Mouse (Mus musculus): Measurements from ENCODE around the gene Lamc1. TPM values are rescaled to one million over a fixed set of nuclear protein-coding genes. Genes with fewer than 3 reads are reported as not detected.

The Lamc1 gene
- polyA plus RNA-seq, 1 experiment from 2014 or later: 11.0 TPM

GRCm38 (mm10) chr1:153188081-153188480 is 144.5 kb downstream of the Lamc1 start:
- Histone ChIP-seq H3K4me1 (ENCODE audit: control insufficient read depth, insufficient read depth, low read length) (peaks cover 16% of the 10 kb centered on the region), H3K27ac (ENCODE audit: low read length) (no peak overlapping the region), H3K4me3 (ENCODE audit: low read depth, low read length) (no peak overlapping the region), H3K4me2 (ENCODE audit: low read length) (no peak overlapping the region), H3K27me3 (ENCODE audit: control insufficient read depth, insufficient read depth, low read depth, low read length) (peaks cover 8% of the 10 kb centered on the region), H3K9ac (ENCODE audit: low read depth, low read length) (no peak overlapping the region), H3K36me3 (ENCODE audit: control insufficient read depth, insufficient read depth, low read length) (no peaks in the 10 kb centered on the region), H3K9me3 (replicated peaks; ENCODE audit: control insufficient read depth, low read length, poor library complexity, severe bottlenecking) (no peaks in the 10 kb centered on the region)
- no peak for ATAC-seq
- 82% methylated on average over 3 of the region's 3 CpGs for WGBS

DNA sequence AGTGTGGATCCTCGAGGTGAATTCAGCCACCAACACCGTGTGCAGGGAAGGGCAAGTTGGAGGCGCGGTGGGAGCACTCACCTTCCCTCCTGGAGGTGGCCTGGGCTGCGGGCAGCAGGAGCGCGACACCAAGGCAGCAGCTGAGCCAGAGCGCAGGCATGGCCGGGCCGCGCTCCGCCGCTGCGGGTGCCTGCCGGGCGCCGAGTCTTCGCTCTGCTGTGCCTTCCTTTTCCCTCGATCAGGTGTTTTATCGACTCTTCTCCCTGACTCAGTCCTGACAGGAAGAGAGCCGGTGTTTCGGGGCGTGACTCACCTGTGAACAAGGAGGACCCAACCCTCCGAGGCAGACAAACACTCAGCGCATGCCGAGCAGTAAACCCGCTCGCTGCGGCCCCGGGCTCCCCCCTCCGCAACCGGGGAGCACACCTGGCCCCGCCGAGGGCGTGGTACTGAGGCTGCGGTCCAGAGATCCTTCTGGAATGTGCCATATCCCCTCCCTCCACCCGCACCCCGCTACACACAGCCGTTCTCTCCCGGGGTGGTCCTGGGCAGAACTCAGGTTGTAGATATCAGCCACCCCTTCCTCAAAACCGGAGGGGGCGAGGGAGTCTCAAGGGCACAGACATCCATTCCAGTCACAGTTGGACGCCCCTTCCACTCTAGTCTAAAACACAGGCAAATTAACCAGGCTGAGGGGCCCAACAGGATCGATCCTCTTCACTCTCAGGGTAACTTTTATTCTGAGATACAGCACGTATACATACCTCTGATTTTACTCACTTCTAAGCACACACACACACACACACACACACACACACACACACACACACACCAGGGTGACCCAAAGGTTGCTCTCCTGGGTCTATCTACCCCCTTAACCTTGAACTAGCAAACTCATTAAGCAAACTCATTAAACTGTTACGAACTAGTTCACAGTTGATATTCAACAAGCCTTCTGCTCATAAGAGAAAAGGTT is 146.5 kb downstream of the Lamc1 start, which contains the start of gene Lamc2:
TSS of gene Lamc2 (minus strand) at position 620 of the 976 bp plus-strand sequence.
- Histone ChIP-seq H3K9ac (ENCODE audit: low read depth, low read length) (peak within 1 kb of the TSS; percentile 77), H3K27ac (ENCODE audit: low read length) (no peak within 1 kb of the TSS), H3K36me3 (ENCODE audit: control insufficient read depth, insufficient read depth, low read length) (no peaks in the 10 kb centered on the region), H3K4me1 (ENCODE audit: control insufficient read depth, insufficient read depth, low read length) (peaks cover 6% of the 10 kb centered on the region; the same call in 1 of the 2 replicates), H3K4me2 (ENCODE audit: low read length) (peak within 1 kb of the TSS; percentile 87), H3K4me3 (ENCODE audit: low read depth, low read length) (peak within 1 kb of the TSS; percentile 50), H3K27me3 (ENCODE audit: control insufficient read depth, insufficient read depth, low read depth, low read length) (peaks cover 8% of the 10 kb centered on the region), H3K9me3 (replicated peaks; ENCODE audit: control insufficient read depth, low read length, poor library complexity, severe bottlenecking) (no peaks in the 10 kb centered on the region)
- WGBS: 3% methylated on average over 45 of the region's 46 CpGs
- ATAC-seq: peak; percentile 79

- Histone ChIP-seq H3K9me3 (replicated peaks; ENCODE audit: control insufficient read depth, low read length, poor library complexity, severe bottlenecking) (no peaks in the 10 kb centered on the region), H3K4me2 (ENCODE audit: low read length) (no peak overlapping the region), H3K36me3 (ENCODE audit: control insufficient read depth, insufficient read depth, low read length) (no peaks in the 10 kb centered on the region), H3K4me3 (ENCODE audit: low read depth, low read length) (no peak overlapping the region), H3K4me1 (ENCODE audit: control insufficient read depth, insufficient read depth, low read length) (0 out of 2 replicates have a peak, but pooled peaks cover 2% of the 10 kb centered on the region), H3K27ac (ENCODE audit: low read length) (no peak overlapping the region), H3K9ac (ENCODE audit: low read depth, low read length) (no peak overlapping the region), H3K27me3 (ENCODE audit: control insufficient read depth, insufficient read depth, low read depth, low read length) (peaks cover 5% of the 10 kb centered on the region)
- 62% methylated on average over 9 of the region's 9 CpGs for WGBS
- no peak for ATAC-seq
Measured at GRCm38 (mm10) chr1:153180586-153181289, 151.8 kb downstream of the Lamc1 start.

DNA sequence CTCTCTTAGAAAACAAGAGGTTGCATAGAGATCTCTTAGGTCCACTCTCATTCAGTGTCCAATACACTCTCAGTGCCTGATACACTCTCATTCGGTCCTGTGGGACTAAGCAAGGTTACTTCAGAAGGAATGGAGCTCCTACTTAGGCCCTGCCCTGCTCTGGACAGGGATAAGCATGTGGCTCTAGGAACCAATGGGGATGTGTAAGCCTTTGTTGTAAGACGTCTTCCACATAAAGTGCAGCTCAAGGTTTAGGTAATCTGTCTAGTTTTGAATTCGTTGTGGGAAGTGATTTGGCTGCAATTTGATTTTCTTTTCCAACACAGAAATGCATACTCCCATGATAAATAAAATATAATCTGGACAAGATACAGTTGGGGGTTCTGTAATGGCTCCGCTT is 152.4 kb downstream of the Lamc1 start:
- 82% methylated on average over 4 of the region's 4 CpGs for WGBS
- no peaks in the 10 kb centered on the region for H3K4me1 ChIP-seq (ENCODE audit: control insufficient read depth, insufficient read depth, low read length)
- no peak overlapping the region for H3K4me2 ChIP-seq (ENCODE audit: low read length)
- no peaks in the 10 kb centered on the region for H3K9me3 ChIP-seq (replicated peaks; ENCODE audit: control insufficient read depth, low read length, poor library complexity, severe bottlenecking)
- no peak overlapping the region for H3K27ac ChIP-seq (ENCODE audit: low read length)
- no peak overlapping the region for H3K9ac ChIP-seq (ENCODE audit: low read depth, low read length)
- H3K36me3 ChIP-seq (ENCODE audit: control insufficient read depth, insufficient read depth, low read length): no peaks in the 10 kb centered on the region
- H3K4me3 ChIP-seq (ENCODE audit: low read depth, low read length): no peak overlapping the region
- no peak for ATAC-seq
- H3K27me3 ChIP-seq (ENCODE audit: control insufficient read depth, insufficient read depth, low read depth, low read length): peaks cover 5% of the 10 kb centered on the region

DNA sequence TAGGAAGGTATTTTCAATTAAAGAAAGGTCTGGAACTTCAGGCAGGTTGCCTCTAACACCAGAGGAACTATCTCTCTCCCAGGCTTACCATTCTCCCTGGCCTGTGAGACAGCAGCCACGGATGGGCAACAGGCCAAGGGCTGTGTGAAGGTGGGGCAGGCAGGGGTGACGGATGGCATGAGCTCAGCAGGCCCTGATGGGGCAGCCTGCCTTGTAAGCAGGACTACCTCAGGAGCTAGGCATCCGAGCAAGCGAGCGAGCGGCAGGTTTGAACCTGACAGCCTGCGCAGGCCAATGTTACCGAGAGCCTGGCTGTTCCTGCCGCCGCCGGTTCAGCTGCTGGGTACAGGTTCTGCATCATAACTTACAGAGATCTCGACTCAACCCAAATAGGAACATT is 157.8 kb downstream of the Lamc1 start:
- Histone ChIP-seq H3K4me1 (ENCODE audit: control insufficient read depth, insufficient read depth, low read length) (no peaks in the 10 kb centered on the region), H3K27ac (ENCODE audit: low read length) (no peak overlapping the region), H3K27me3 (ENCODE audit: control insufficient read depth, insufficient read depth, low read depth, low read length) (no peaks in the 10 kb centered on the region), H3K4me2 (ENCODE audit: low read length) (no peak overlapping the region), H3K9ac (ENCODE audit: low read depth, low read length) (no peak overlapping the region), H3K4me3 (ENCODE audit: low read depth, low read length) (no peak overlapping the region), H3K9me3 (replicated peaks; ENCODE audit: control insufficient read depth, low read length, poor library complexity, severe bottlenecking) (no peaks in the 10 kb centered on the region), H3K36me3 (ENCODE audit: control insufficient read depth, insufficient read depth, low read length) (no peaks in the 10 kb centered on the region)
- no peak for ATAC-seq
- 75% methylated on average over 12 of the region's 12 CpGs for WGBS

DNA sequence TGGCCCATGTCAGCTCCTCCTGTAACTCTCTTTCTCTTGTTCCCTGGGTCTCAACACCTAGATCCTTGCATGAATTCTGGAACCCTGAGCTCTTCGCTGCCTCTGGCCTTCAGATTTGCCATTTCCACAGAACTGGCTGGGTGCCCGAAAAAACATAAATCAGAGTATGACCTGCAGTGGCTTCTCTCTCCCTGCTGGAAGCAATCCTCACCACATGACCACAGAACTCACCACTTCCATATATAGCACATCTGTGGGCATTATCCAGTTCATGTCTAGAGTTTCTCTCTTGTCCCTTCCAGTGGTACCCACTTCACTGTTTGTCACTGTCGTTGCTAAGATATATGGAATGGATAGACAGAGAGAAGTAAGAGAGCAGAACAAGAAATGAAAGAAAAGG is 159.3 kb downstream of the Lamc1 start:
- 83% methylated on average over 3 of the region's 3 CpGs for WGBS
- ATAC-seq: no peak
- Histone ChIP-seq H3K9ac (ENCODE audit: low read depth, low read length) (no peak overlapping the region), H3K27me3 (ENCODE audit: control insufficient read depth, insufficient read depth, low read depth, low read length) (no peaks in the 10 kb centered on the region), H3K9me3 (replicated peaks; ENCODE audit: control insufficient read depth, low read length, poor library complexity, severe bottlenecking) (no peaks in the 10 kb centered on the region), H3K4me3 (ENCODE audit: low read depth, low read length) (no peak overlapping the region), H3K4me2 (ENCODE audit: low read length) (no peak overlapping the region), H3K27ac (ENCODE audit: low read length) (no peak overlapping the region), H3K36me3 (ENCODE audit: control insufficient read depth, insufficient read depth, low read length) (no peaks in the 10 kb centered on the region), H3K4me1 (ENCODE audit: control insufficient read depth, insufficient read depth, low read length) (no peaks in the 10 kb centered on the region)

- no peaks in the 10 kb centered on the region for H3K36me3 ChIP-seq (ENCODE audit: control insufficient read depth, insufficient read depth, low read length)
- no peak overlapping the region for H3K4me3 ChIP-seq (ENCODE audit: low read depth, low read length)
- H3K27me3 ChIP-seq (ENCODE audit: control insufficient read depth, insufficient read depth, low read depth, low read length): no peaks in the 10 kb centered on the region
- peak; percentile 62; the same call in 1 of the 2 replicates for ATAC-seq
- H3K9ac ChIP-seq (ENCODE audit: low read depth, low read length): no peak overlapping the region
- 27% methylated on average over 9 of the region's 9 CpGs for WGBS
- no peak overlapping the region for H3K4me2 ChIP-seq (ENCODE audit: low read length)
- no peaks in the 10 kb centered on the region for H3K4me1 ChIP-seq (ENCODE audit: control insufficient read depth, insufficient read depth, low read length)
- no peaks in the 10 kb centered on the region for H3K9me3 ChIP-seq (replicated peaks; ENCODE audit: control insufficient read depth, low read length, poor library complexity, severe bottlenecking)
- no peak overlapping the region for H3K27ac ChIP-seq (ENCODE audit: low read length)
Measured at GRCm38 (mm10) chr1:153172291-153172731, 160.3 kb downstream of the Lamc1 start.

DNA sequence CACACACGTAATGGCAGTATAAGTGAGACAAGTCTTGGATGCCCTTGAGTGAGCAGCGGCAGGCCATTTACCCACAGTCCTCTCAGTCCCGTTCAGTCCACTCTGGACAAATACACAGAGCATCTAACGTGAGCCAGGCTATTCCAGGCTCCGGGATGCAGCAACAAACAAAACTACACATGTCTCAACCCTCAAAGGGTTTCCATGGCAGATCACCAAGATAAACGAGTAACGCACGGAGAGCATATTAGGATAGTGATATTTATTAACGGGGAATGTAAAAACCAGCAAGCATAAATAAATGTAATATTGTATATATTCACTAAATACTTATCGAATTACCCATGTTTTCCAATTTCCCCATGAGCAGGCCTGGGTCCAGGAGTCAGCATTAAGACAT is 161.6 kb downstream of the Lamc1 start:
- no peaks in the 10 kb centered on the region for H3K36me3 ChIP-seq (ENCODE audit: control insufficient read depth, insufficient read depth, low read length)
- no peak overlapping the region for H3K27ac ChIP-seq (ENCODE audit: low read length)
- H3K27me3 ChIP-seq (ENCODE audit: control insufficient read depth, insufficient read depth, low read depth, low read length): no peaks in the 10 kb centered on the region
- no peak overlapping the region for H3K4me2 ChIP-seq (ENCODE audit: low read length)
- WGBS: 75% methylated on average over 10 of the region's 10 CpGs
- no peaks in the 10 kb centered on the region for H3K4me1 ChIP-seq (ENCODE audit: control insufficient read depth, insufficient read depth, low read length)
- H3K9ac ChIP-seq (ENCODE audit: low read depth, low read length): no peak overlapping the region
- no peak overlapping the region for H3K4me3 ChIP-seq (ENCODE audit: low read depth, low read length)
- no peak for ATAC-seq
- no peaks in the 10 kb centered on the region for H3K9me3 ChIP-seq (replicated peaks; ENCODE audit: control insufficient read depth, low read length, poor library complexity, severe bottlenecking)

All from midbrain, embryonic 16.5 days (tissue).